Mouse (Mus musculus) forebrain, embryonic 11.5 days (tissue): Measurements from ENCODE around the gene Sptbn2. TPM values are rescaled to one million over a fixed set of nuclear protein-coding genes. Genes with fewer than 3 reads are reported as not detected.
A peak's percentile ranks its signal among the peaks of the same experiment; 100 is the strongest.

Experiments
- ATAC-seq: fragments of 200-750 bp; cut with Nextera tagmentation; replicated peaks from 2 replicates; pipeline ENCODE4 v1.8.0; 2017; ENCODE audit warnings: moderate TSS enrichment; ENCODE audit not compliant: low FRiP score
- DNase-seq: peaks from one replicate; pipeline ENCODE4 v3.0.0-alpha.2; 2017; ENCODE audit warnings: low spot score
- H3K27ac ChIP-seq: fragments of 300-500 bp; sonication (generic); 2 replicates; pipeline ENCODE4 v1.5.1; 2014; ENCODE audit warnings: low read depth, low read length
- H3K27me3 ChIP-seq: fragments of 300-500 bp; sonication (generic); 2 replicates; pipeline ENCODE4 v1.6.1; 2014; ENCODE audit warnings: mild to moderate bottlenecking, low read length, mixed read lengths; ENCODE audit not compliant: control insufficient read depth, insufficient read depth
- H3K36me3 ChIP-seq: fragments of 300-500 bp; sonication (generic); 2 replicates; pipeline ENCODE4 v1.6.1; 2014; ENCODE audit warnings: mild to moderate bottlenecking, low read length, moderate library complexity, mixed read lengths; ENCODE audit not compliant: control insufficient read depth, insufficient read depth
- H3K4me1 ChIP-seq: fragments of 300-500 bp; sonication (generic); replicated peaks from 2 replicates; pipeline ENCODE4 v1.6.1; 2014; ENCODE audit warnings: low read length, mixed read lengths; ENCODE audit not compliant: control insufficient read depth, insufficient read depth
- H3K4me2 ChIP-seq: fragments of 300-500 bp; sonication (generic); 2 replicates; pipeline ENCODE4 v1.6.1; 2014; ENCODE audit warnings: low read depth, mild to moderate bottlenecking, low read length, moderate library complexity, mixed read lengths; ENCODE audit not compliant: severe bottlenecking
- H3K4me3 ChIP-seq: fragments of 300-500 bp; sonication (generic); 2 replicates; pipeline ENCODE4 v1.5.1; 2014; ENCODE audit warnings: low read depth, low read length
- H3K9ac ChIP-seq: fragments of 300-500 bp; sonication (generic); 2 replicates; pipeline ENCODE4 v1.6.1; 2014; ENCODE audit warnings: low read length
- H3K9me3 ChIP-seq: fragments of 300-500 bp; sonication (generic); 2 replicates; pipeline ENCODE4 v1.6.1; 2016; ENCODE audit warnings: low read length, mixed read lengths; ENCODE audit not compliant: control insufficient read depth
- WGBS: fragments of 180-500 bp; shearing (Covaris S2); extraction: QIAGEN DNeasy Blood & Tissue Kit; methylation state at CpG from one replicate; pipeline ENCODE4 v1.1.7; 2014; 5-methylcytosine and 5-hydroxymethylcytosine counted together
- polyA plus RNA-seq: library from polyadenylated mRNA; unstranded; fragments of >200 nt; fragmentation: Nextera tagmentation; extraction: Ambion mirVana; gene quantifications from 2 replicates; pipeline ENCODE4 v1.2.1, GENCODE M21; 2014

Gene Sptbn2
- polyA plus RNA-seq, 1 experiment from 2014 or later, result 16.7 TPM

DNA sequence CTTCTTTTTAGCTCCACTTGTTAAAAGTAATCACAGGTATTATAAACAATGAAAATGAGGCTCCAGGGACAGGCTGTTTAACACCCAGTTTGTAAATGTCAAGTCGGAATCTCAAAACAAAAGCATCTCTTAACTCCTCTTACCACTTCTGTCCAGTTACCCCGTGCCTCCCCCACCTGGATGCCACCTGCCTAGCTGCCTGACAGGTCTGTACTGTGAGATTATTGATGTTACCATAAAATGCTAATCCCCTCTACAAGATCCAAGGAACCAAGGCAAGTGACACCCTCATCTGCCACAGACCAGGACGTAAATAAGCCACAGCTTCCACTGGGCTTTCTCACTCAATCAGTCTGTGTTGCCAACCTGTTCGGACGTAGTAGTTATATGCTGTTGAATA is 11.1 kb upstream of the Sptbn2 start:
- ATAC-seq, result no peak
- Histone ChIP-seq H3K9me3 (no peaks in the 10 kb centered on the region; the same call in 1 of the 2 replicates), H3K9ac (no peak overlapping the region), H3K4me3 (no peak overlapping the region), H3K4me2 (no peak overlapping the region), H3K27me3 (peaks cover 22% of the 10 kb centered on the region), H3K36me3 (no peaks in the 10 kb centered on the region), H3K4me1 (peaks cover 4% of the 10 kb centered on the region; the same call in 1 of the 2 replicates), H3K27ac (no peak overlapping the region)
- WGBS, result 83% methylated on average over 5 of the region's 5 CpGs
- DNase-seq, result no peak

GRCm38 (mm10) chr19:4700656-4701055 is 10.3 kb upstream of the Sptbn2 start:
- H3K9me3 ChIP-seq, result no peaks in the 10 kb centered on the region; the same call in 1 of the 2 replicates
- DNase-seq (no peak), ATAC-seq (no peak)
- peaks cover 4% of the 10 kb centered on the region; the same call in 1 of the 2 replicates for H3K4me1 ChIP-seq
- H3K9ac ChIP-seq, result no peak overlapping the region
- 75% methylated on average over 8 of the region's 8 CpGs for WGBS
- H3K27ac ChIP-seq, result no peak overlapping the region
- no peaks in the 10 kb centered on the region for H3K36me3 ChIP-seq
- no peak overlapping the region for H3K4me2 ChIP-seq
- H3K4me3 ChIP-seq, result no peak overlapping the region
- peaks cover 22% of the 10 kb centered on the region for H3K27me3 ChIP-seq

DNA sequence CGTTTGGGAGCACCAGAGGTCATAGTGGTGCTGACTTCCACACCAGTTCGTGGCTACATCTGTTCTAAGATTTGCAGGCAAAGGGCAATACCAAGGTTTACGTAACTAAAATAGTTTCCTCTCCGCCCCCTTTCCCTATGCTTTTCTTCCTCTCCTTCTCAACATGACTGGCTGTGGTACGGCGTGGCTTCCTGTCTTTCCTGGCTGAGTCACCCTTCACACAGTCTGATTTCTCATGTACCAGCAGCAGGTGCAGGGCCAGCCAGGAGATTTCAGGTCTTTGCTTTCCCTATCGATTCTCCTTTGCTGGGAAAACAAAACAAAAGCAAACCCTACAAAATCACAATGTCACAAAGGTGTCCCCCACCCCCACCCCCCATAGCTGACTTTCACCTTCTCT is 9.7 kb upstream of the Sptbn2 start:
- no peaks in the 10 kb centered on the region for H3K36me3 ChIP-seq
- no peak overlapping the region for H3K27ac ChIP-seq
- H3K9me3 ChIP-seq, result no peaks in the 10 kb centered on the region; the same call in 1 of the 2 replicates
- peaks cover 22% of the 10 kb centered on the region for H3K27me3 ChIP-seq
- no peak overlapping the region for H3K9ac ChIP-seq
- DNase-seq, result no peak
- peaks cover 4% of the 10 kb centered on the region; the same call in 1 of the 2 replicates for H3K4me1 ChIP-seq
- 70% methylated on average over 7 of the region's 7 CpGs for WGBS
- H3K4me3 ChIP-seq, result no peak overlapping the region
- no peak for ATAC-seq
- H3K4me2 ChIP-seq, result no peak overlapping the region

DNA sequence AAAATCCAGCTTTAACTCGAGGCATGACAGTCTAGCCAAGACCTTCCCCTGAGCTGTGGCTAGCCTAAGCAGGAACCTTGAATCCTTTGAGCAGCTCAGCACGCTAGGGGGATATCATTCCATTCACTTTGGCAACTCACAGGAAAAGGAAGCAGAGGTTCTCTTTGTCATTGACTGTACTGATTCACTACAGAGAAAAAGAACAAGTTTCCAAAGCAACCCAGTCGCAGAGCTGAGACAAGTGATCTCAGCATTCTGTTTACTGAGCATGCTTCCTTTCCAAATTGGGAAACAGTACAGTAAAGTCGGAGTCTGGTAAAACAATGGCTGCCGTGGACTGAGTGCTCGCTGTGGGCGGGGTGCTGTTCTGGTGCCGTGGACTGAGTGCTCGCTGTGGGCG is 2.2 kb upstream of the Sptbn2 start:
- Histone ChIP-seq H3K27me3 (peaks cover 3% of the 10 kb centered on the region), H3K4me1 (peaks cover 5% of the 10 kb centered on the region; the same call in 1 of the 2 replicates), H3K9me3 (no peaks in the 10 kb centered on the region), H3K4me3 (no peak overlapping the region), H3K4me2 (no peak overlapping the region), H3K9ac (no peak overlapping the region), H3K36me3 (no peaks in the 10 kb centered on the region), H3K27ac (no peak overlapping the region)
- ATAC-seq (no peak), DNase-seq (no peak)
- 86% methylated on average over 10 of the region's 10 CpGs for WGBS

DNA sequence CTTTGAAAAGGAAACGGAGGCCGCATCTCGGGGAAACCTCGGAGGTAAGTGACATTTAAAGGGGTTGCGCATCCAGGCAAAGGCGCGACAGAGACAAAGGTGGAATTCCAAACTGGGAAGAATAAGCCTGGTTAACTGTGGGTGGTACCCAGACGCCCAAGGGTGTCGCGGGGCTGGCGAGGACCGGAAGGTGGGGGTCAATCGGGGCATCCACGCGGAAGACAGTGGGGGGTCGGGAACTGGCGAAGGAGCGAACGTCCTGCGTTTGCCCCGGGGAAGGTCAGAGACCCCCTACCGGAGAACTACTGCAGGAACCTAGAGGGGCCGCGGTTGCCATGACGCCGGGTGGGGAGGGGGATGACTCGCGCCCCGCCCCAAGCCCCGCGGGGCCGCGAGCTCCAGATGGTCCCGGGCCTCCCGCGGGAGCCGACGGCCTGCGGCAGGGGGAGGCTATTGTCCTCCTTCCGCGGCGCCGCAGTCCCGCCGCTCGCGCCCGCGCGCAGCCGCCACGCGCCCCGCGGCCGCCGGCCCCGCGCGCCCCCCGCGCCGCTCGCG is 711 bp downstream of the Sptbn2 start:
- peak overlapping the region; percentile 75 for H3K4me3 ChIP-seq
- ATAC-seq, result peak; percentile 67

GRCm38 (mm10) chr19:4712156-4712780 is 1.3 kb downstream of the Sptbn2 start:
- peaks cover 3% of the 10 kb centered on the region for H3K27me3 ChIP-seq

More for the DNA sequence above, 711 bp downstream of the Sptbn2 start:
- no peaks in the 10 kb centered on the region for H3K36me3 ChIP-seq
- peaks cover 5% of the 10 kb centered on the region; the same call in 1 of the 2 replicates for H3K4me1 ChIP-seq
- no peaks in the 10 kb centered on the region for H3K9me3 ChIP-seq
- under 1% methylated on average over 49 of the region's 65 CpGs for WGBS
- H3K4me2 ChIP-seq, result peak overlapping the region; percentile 92
- H3K9ac ChIP-seq, result peak overlapping the region; percentile 88
- H3K27ac ChIP-seq, result peak overlapping the region; percentile 74
- H3K27me3 ChIP-seq, result peaks cover 3% of the 10 kb centered on the region
- DNase-seq, result peak; percentile 87

GRCm38 (mm10) chr19:4712781-4713526 is 2.0 kb downstream of the Sptbn2 start:
- no peaks in the 10 kb centered on the region for H3K9me3 ChIP-seq
- WGBS, result 39% methylated on average over 13 of the region's 13 CpGs
- no peak for ATAC-seq
- H3K36me3 ChIP-seq, result no peaks in the 10 kb centered on the region
- H3K4me3 ChIP-seq, result peak overlapping the region; percentile 75
- H3K27me3 ChIP-seq, result peaks cover 3% of the 10 kb centered on the region
- no peak overlapping the region for H3K27ac ChIP-seq
- no peak for DNase-seq
- peak overlapping the region; percentile 88 for H3K9ac ChIP-seq
- peak overlapping the region; percentile 92 for H3K4me2 ChIP-seq
- peaks cover 5% of the 10 kb centered on the region; the same call in 1 of the 2 replicates for H3K4me1 ChIP-seq

More at GRCm38 (mm10) chr19:4712156-4712780, 1.3 kb downstream of the Sptbn2 start:
- DNase-seq (peak; percentile 79), ATAC-seq (peak; percentile 36; the same call in 1 of the 2 replicates)
- peak overlapping the region; percentile 65 for H3K27ac ChIP-seq
- peak overlapping the region; percentile 88 for H3K9ac ChIP-seq
- WGBS, result under 1% methylated on average over 57 of the region's 60 CpGs
- H3K9me3 ChIP-seq, result no peaks in the 10 kb centered on the region
- peak overlapping the region; percentile 75 for H3K4me3 ChIP-seq
- peak overlapping the region; percentile 92 for H3K4me2 ChIP-seq
- H3K4me1 ChIP-seq, result peaks cover 5% of the 10 kb centered on the region; the same call in 1 of the 2 replicates
- no peaks in the 10 kb centered on the region for H3K36me3 ChIP-seq

GRCm38 (mm10) chr19:4713886-4714285 is 2.9 kb downstream of the Sptbn2 start:
- H3K9ac ChIP-seq, result no peak overlapping the region
- 62% methylated on average over 3 of the region's 3 CpGs for WGBS
- no peaks in the 10 kb centered on the region for H3K9me3 ChIP-seq
- H3K27me3 ChIP-seq, result peaks cover 3% of the 10 kb centered on the region
- DNase-seq (no peak), ATAC-seq (no peak)
- peaks cover 5% of the 10 kb centered on the region; the same call in 1 of the 2 replicates for H3K4me1 ChIP-seq
- H3K27ac ChIP-seq, result no peak overlapping the region
- H3K36me3 ChIP-seq, result no peaks in the 10 kb centered on the region
- no peak overlapping the region for H3K4me2 ChIP-seq
- no peak overlapping the region for H3K4me3 ChIP-seq
